27 mouse cellular contexts compared by ENCODE assay signal in genomic region chr6:147747945-147748344, GRCm38 (mm10).
DNase-seq lines count a peak whose midpoint lies in the region; ATAC-seq and TF ChIP-seq lines count a peak whose summit lies in the region.
"Had no signal": no experiment of that assay in that cellular context is flagged by ENCODE, and none has a peak within 500 bp of the region (broad histone marks: within the 10 kb centered on the region; RNA-seq: fewer than 3 reads in every experiment).

No protein-coding gene starts in this region.

- no peak overlapping the region for H3K4me2 ChIP-seq in kidney, postnatal 0 days (ENCODE audit: low read length)
- H3K4me2 ChIP-seq: embryonic facial prominence, embryonic 15.5 days; heart, embryonic 13.5 days; hindbrain, embryonic 15.5 days; limb, embryonic 13.5 days had no signal

- H3K27ac ChIP-seq in kidney, postnatal 0 days, result no peak overlapping the region
- H3K27ac ChIP-seq: embryonic facial prominence, embryonic 15.5 days; forebrain, embryonic 10.5 days; heart, embryonic 13.5 days; hindbrain, embryonic 15.5 days; limb, embryonic 13.5 days; liver, embryonic 14.5 days had no signal

- no peak for ATAC-seq in kidney, postnatal 0 days (replicated peaks; ENCODE audit: low FRiP score, low read depth)
- ATAC-seq: midbrain, embryonic 16.5 days had no signal

- H3K4me1 ChIP-seq in kidney, postnatal 0 days (replicated peaks; ENCODE audit: insufficient read depth, low read length), result no peaks in the 10 kb centered on the region; the same call in 1 of the 2 replicates
- H3K4me1 ChIP-seq: embryonic facial prominence, embryonic 15.5 days; forebrain, embryonic 10.5 days; hindbrain, embryonic 15.5 days had no signal

- H3K9ac ChIP-seq in kidney, postnatal 0 days (ENCODE audit: low read depth, low read length), result no peak overlapping the region
- H3K9ac ChIP-seq: embryonic facial prominence, embryonic 15.5 days; heart, embryonic 13.5 days; hindbrain, embryonic 15.5 days; limb, embryonic 13.5 days; liver, embryonic 14.5 days had no signal

- peak; percentile 15 for DNase-seq in adrenal gland, adult 2 months
- DNase-seq in adrenal gland, adult 8-10 months, result no peak
- no peak for DNase-seq in kidney, postnatal 0 days (ENCODE audit: low spot score)
- DNase-seq in kidney, adult 11 months, result no peak
- peak; percentile 57 for DNase-seq in 3T3-L1 (ENCODE audit: low read depth, low spot score)
- peak; percentile 38 for DNase-seq in adipocyte (ENCODE audit: low spot score)
- DNase-seq in layer of hippocampus, adult 8-10 months (ENCODE audit: low spot score in 2 of 2), result no peak
- no peak for DNase-seq in kidney, adult 8-10 months
- DNase-seq: adrenal gland, postnatal 25 days; cerebellum, adult 11-12 months; cerebellum, postnatal 14 days; embryo, embryonic 11 days; gastrocnemius, postnatal 10 days; heart, adult 11 months; heart, postnatal 36 days; kidney, adult 18-20 months; kidney, postnatal 14 days; layer of hippocampus, adult 9-11 months; lung, postnatal 10 days; retina, postnatal 1 day had no signal

- H3K9me3 ChIP-seq in kidney, postnatal 0 days (replicated peaks; ENCODE audit: low read length), result no peaks in the 10 kb centered on the region
- H3K9me3 ChIP-seq: embryonic facial prominence, embryonic 15.5 days; forebrain, embryonic 10.5 days; heart, embryonic 13.5 days; hindbrain, embryonic 15.5 days; limb, embryonic 13.5 days had no signal

- TF ChIP-seq CTCF in kidney, postnatal 0 days (IDR thresholded peaks at IDR 0.05; ENCODE audit: low read depth), result peak; percentile 32; the same call in 1 of the 2 replicates

- no peak overlapping the region for H3K4me3 ChIP-seq in kidney, postnatal 0 days (replicated peaks; ENCODE audit: low read depth, low read length)
- H3K4me3 ChIP-seq: embryonic facial prominence, embryonic 15.5 days; forebrain, embryonic 10.5 days; heart, embryonic 13.5 days; hindbrain, embryonic 15.5 days; limb, embryonic 13.5 days had no signal

- no peaks in the 10 kb centered on the region for H3K27me3 ChIP-seq in kidney, postnatal 0 days (ENCODE audit: insufficient read depth, low read length)
- H3K27me3 ChIP-seq: embryonic facial prominence, embryonic 15.5 days; heart, embryonic 13.5 days; hindbrain, embryonic 15.5 days had no signal

- no peaks in the 10 kb centered on the region for H3K36me3 ChIP-seq in kidney, postnatal 0 days (ENCODE audit: insufficient read depth, low read length)
- H3K36me3 ChIP-seq: embryonic facial prominence, embryonic 15.5 days; forebrain, embryonic 10.5 days; heart, embryonic 13.5 days; hindbrain, embryonic 15.5 days; limb, embryonic 13.5 days had no signal

Comparison
In these comparisons a context has a peak if more than half of its experiments do, and no peak if none do; other contexts are left out.
1. DNase-seq: peak in adrenal gland, adult 2 months (single experiment), 3T3-L1 (single experiment) and adipocyte (single experiment); none in adrenal gland, adult 8-10 months (single experiment), kidney, postnatal 0 days (single experiment), kidney, adult 11 months (single experiment), layer of hippocampus, adult 8-10 months (0 of 2) and kidney, adult 8-10 months (0 of 2).